Mouse (Mus musculus): ENCODE measurements around the gene Gm867. TPM values are rescaled to one million over a fixed set of nuclear protein-coding genes. Genes with fewer than 3 reads are reported as not detected.

Gm867 gene
- polyA plus RNA-seq, 1 experiment, result not detected

DNA sequence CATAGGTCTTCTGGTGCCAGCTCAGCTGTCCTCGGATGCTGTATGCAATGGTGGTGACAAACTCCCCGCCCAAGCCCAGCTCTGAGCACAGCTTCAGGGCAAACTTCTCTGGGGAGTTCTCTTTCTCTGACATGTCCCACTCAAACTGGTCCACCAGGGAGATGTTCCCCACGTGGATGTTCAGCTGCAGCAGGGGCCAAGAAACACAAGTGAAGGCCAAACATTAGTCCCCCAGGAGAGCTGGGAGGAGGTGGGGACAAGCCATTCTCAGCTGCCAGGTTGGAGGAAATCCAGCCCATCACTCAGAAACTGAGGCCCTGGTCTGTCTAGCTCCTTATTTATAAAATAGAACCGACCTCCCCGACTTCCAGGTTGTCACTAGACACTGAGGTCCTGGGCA lies 36.1 kb downstream of the Gm867 start:
- no peak for TF ChIP-seq GATA1 (IDR thresholded peaks at IDR 0.05; ENCODE audit: borderline replicate concordance, low read length)
- no peak for TF ChIP-seq FLI1 (IDR thresholded peaks at IDR 0.05; ENCODE audit: low read length)
- no peaks in the 10 kb centered on the region for H3K9me3 ChIP-seq
- H3K4me3 ChIP-seq (replicated peaks), result no peak overlapping the region
- peaks cover under 1% of the 10 kb centered on the region; the same call in 1 of the 2 replicates for H3K4me1 ChIP-seq
- H3K27me3 ChIP-seq (replicated peaks), result no peaks in the 10 kb centered on the region
- peaks cover 93% of the 10 kb centered on the region for H3K36me3 ChIP-seq (replicated peaks; ENCODE audit: low read length)

DNA sequence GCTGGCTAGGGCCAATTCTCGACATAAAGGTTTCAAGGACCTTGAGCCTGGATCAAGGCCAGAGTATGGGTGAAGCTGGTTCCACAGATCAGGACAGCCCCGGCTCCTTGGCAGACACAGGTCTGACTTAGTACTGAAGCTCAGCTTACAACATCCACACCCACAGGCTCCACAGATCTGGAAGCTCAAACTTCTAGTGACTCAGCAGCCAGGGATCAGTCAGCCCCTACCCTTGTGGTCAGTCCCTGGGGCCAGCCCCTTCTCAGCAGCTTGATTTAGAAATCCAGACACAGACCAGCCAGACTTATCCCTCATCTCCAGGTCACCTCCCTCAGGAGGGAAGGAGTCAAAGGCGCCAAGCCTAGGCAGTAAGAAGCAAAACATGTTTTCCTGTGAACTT lies 41.6 kb downstream of the Gm867 start:
- Histone ChIP-seq H3K27me3 (replicated peaks) (no peaks in the 10 kb centered on the region), H3K4me1 (peaks cover 27% of the 10 kb centered on the region), H3K4me3 (replicated peaks) (no peak overlapping the region), H3K36me3 (replicated peaks; ENCODE audit: low read length) (peaks cover 99% of the 10 kb centered on the region), H3K9me3 (no peaks in the 10 kb centered on the region)
- TF ChIP-seq GATA1 (IDR thresholded peaks at IDR 0.05; ENCODE audit: borderline replicate concordance, low read length) (no peak), FLI1 (IDR thresholded peaks at IDR 0.05; ENCODE audit: low read length) (no peak)

DNA sequence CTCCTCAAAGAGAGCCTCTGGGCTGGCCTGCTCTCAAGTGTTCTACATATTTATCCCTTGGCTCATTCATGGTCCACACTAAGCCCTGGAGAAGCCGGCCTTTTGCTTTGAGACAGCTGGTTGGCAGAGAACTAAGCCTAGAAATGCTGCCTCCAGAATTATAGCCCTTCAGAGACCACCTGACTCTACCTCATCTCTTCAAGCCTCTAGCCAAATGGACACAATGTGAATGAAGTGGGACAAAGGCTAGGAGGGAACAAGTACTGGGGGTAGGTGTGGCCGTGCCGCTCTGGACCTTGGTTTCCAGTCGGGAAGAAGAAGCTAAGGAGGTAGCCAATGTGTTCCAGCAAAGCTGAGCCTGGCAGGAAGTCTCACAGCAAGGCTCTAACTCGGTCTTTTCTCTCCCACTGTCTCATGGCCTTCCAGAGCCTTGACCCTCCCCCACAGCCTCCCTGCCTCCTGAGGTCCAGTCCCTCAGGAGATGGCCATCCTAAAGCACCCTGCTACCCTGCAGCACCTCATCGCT lies 42.4 kb downstream of the Gm867 start:
- Histone ChIP-seq H3K27me3 (replicated peaks) (no peaks in the 10 kb centered on the region), H3K4me1 (peaks cover 34% of the 10 kb centered on the region), H3K9me3 (no peaks in the 10 kb centered on the region), H3K36me3 (replicated peaks; ENCODE audit: low read length) (peaks cover 95% of the 10 kb centered on the region), H3K4me3 (replicated peaks) (no peak overlapping the region)
- TF ChIP-seq GATA1 (IDR thresholded peaks at IDR 0.05; ENCODE audit: borderline replicate concordance, low read length), result no peak
- no peak for TF ChIP-seq FLI1 (IDR thresholded peaks at IDR 0.05; ENCODE audit: low read length)

DNA sequence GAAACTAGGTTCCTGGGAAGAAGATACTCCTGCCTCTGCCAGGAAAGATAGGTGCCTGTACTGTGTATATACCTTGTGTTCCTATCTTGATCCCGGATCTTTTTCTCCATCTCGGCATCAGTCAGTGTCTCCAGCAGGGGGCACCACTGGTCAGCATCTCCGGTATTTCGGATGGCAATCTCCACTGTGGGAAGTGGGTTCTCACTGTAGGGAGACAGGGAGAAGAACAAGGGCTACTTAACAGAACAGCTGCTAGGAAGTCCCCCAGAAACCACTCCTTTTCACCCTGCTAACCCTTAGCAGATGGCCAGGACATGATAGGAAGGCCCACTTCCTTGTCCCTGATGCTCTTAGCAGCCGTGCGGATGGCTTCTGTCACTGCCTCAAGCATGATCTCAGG lies 43.1 kb downstream of the Gm867 start:
- Histone ChIP-seq H3K36me3 (replicated peaks; ENCODE audit: low read length) (peaks cover 88% of the 10 kb centered on the region), H3K9me3 (no peaks in the 10 kb centered on the region), H3K27me3 (replicated peaks) (no peaks in the 10 kb centered on the region), H3K4me3 (replicated peaks) (no peak overlapping the region), H3K4me1 (peaks cover 41% of the 10 kb centered on the region)
- TF ChIP-seq GATA1 (IDR thresholded peaks at IDR 0.05; ENCODE audit: borderline replicate concordance, low read length), result no peak

DNA sequence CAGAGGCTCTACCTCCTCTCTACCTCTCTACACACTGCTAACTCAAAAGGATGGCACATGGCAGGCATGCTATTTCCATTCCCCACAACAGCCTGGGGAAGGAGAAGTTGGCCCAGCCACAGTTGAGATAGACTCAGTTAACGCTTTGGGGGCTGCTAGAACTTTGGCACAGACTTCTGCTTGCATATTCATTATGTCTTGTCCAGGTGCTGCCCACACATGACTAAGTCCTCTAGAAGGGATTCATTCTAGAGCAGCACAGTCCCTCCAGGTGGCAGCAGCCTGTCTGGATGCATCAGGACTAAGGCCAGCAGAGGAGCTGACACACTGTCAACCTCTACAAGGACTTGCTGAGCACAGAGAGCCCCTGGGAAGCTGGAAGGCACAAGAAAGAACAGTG lies 44.3 kb downstream of the Gm867 start:
- peaks cover 76% of the 10 kb centered on the region for H3K36me3 ChIP-seq (replicated peaks; ENCODE audit: low read length)
- H3K4me1 ChIP-seq, result peaks cover 41% of the 10 kb centered on the region
- no peak overlapping the region for H3K4me3 ChIP-seq (replicated peaks)
- no peaks in the 10 kb centered on the region for H3K9me3 ChIP-seq
- TF ChIP-seq GATA1 (IDR thresholded peaks at IDR 0.05; ENCODE audit: borderline replicate concordance, low read length), result no peak
- H3K27me3 ChIP-seq (replicated peaks), result no peaks in the 10 kb centered on the region

DNA sequence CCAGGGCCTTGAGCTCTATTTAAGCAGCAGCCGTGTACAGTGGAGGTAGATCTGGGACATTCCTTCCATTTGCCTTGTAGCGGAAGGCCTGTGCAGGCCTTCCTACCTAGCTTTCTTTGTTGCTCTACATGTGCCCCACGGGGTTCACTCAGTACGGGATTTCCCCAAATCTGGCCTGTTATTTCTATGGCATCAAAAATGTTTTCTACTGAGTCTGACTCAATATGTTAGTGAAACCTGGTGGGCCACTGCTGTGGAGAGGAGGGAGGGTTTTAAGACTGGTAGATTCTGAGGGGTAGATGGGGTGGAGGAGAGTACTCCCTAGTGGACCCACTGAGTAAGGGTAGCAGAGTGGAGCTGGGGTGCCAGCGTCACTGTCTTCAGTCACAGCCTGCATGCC lies 44.7 kb downstream of the Gm867 start:
- no peak for TF ChIP-seq GATA1 (IDR thresholded peaks at IDR 0.05; ENCODE audit: borderline replicate concordance, low read length)
- Histone ChIP-seq H3K27me3 (replicated peaks) (no peaks in the 10 kb centered on the region), H3K36me3 (replicated peaks; ENCODE audit: low read length) (peaks cover 71% of the 10 kb centered on the region), H3K9me3 (no peaks in the 10 kb centered on the region), H3K4me3 (replicated peaks) (no peak overlapping the region), H3K4me1 (peaks cover 41% of the 10 kb centered on the region)

DNA sequence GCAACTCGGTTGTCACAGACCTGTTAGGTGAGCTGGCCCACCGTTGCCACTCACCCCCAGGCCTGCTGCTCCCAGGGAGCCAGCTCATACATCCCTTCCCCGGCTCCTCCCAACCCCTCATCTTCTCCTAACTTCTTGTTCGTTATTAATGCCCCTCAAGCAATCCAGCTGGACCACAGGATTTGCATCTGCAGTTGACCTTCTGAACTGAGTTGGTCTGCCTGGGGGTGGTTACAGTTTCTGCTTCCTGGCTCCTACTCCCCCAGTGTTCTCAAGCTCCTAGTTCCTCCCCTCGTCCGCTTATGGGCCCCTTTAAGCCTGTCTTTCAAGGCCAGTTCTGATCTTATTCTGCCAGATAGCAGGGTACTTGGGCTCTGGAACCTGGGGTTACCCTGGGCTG lies 45.9 kb downstream of the Gm867 start:
- H3K4me1 ChIP-seq, result peaks cover 49% of the 10 kb centered on the region
- H3K4me3 ChIP-seq (replicated peaks), result no peak overlapping the region
- H3K9me3 ChIP-seq, result no peaks in the 10 kb centered on the region
- TF ChIP-seq GATA1 (IDR thresholded peaks at IDR 0.05; ENCODE audit: borderline replicate concordance, low read length), result no peak
- no peak for TF ChIP-seq FLI1 (IDR thresholded peaks at IDR 0.05; ENCODE audit: low read length)
- peaks cover 61% of the 10 kb centered on the region for H3K36me3 ChIP-seq (replicated peaks; ENCODE audit: low read length)
- H3K27me3 ChIP-seq (replicated peaks), result no peaks in the 10 kb centered on the region

DNA sequence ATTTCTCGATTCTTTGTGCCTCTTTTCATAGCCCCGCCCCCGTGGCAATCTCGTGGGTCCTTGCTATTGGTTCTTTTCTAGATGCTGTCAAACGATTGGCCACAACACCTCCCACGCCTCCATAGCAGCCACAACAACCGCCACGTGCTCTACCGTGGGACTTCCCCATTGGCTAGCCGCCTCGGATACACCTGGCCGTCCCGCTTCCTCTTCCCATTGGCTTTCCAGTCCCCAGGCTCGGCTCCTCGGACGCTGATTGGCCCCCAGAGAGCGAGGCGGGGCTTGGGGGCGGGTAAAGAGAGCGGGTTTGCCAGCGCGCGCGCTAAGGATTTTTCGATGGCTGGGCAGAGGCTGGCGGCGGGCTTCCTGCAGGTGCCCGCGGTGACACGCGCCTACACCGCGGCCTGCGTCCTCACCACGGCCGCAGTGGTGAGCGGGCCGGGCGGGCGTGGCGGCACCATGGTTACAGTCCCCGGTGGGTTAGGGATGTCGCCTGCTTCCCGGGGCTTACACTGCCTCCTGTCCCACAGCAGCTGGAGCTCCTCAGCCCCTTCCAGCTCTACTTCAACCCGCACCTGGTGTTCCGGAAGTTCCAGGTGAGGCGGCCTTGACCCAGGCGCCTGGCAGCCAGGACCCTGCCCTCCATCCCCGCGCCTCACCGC lies 47.3 kb downstream of the Gm867 start, which contains the start of gene Derl3:
TSS of gene Derl3 (plus strand) at position 325 of the 662 bp plus-strand sequence.
- no peak for TF ChIP-seq FLI1 (IDR thresholded peaks at IDR 0.05; ENCODE audit: low read length)
- Histone ChIP-seq H3K36me3 (replicated peaks; ENCODE audit: low read length) (peaks cover 48% of the 10 kb centered on the region), H3K4me1 (peaks cover 51% of the 10 kb centered on the region), H3K4me3 (replicated peaks) (peak within 1 kb of the TSS; percentile 91), H3K9me3 (no peaks in the 10 kb centered on the region), H3K27me3 (replicated peaks) (peaks cover 6% of the 10 kb centered on the region)

DNA sequence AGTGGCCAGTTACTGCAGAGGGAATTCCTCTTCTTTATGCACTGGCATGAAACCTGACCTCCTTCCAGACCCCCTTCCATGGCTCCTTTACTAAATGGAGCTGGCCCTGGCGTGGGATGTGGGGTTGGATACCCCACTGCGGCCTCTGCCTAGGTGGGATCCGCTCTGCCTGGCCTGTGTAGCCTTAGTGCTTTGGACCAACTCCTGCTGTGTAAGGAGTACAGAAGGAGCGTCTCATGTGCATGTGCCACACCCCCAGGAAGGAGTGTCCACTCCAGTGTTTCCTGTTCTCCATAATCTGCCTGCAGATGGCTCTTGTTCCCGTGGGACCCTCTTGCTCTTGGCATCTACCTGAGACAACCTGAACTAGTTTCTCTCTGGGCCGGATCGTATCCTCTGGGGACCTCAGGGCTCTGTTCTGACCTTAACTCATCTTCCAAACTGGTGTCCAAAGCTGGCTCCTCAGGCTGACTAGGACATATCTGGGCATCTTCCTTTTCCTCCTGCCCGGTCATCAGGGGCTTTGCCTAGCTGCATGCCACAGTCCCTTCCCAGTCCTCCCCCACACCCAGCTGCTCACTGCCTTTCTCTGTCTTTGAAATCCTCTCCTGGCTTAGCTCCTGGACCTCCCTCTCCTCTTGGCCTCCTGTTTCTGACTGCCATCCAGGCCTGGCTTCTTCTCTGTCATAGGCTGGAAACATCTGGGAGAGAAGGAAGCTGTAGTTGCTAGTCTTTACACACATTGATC lies 50.9 kb downstream of the Gm867 start:
- H3K9me3 ChIP-seq, result no peaks in the 10 kb centered on the region
- peaks cover 22% of the 10 kb centered on the region for H3K27me3 ChIP-seq (replicated peaks)
- peak overlapping the region; percentile 19 for H3K4me3 ChIP-seq (replicated peaks)
- H3K36me3 ChIP-seq (replicated peaks; ENCODE audit: low read length), result peaks cover 11% of the 10 kb centered on the region
- TF ChIP-seq GATA1 (IDR thresholded peaks at IDR 0.05; ENCODE audit: borderline replicate concordance, low read length), result no peak
- TF ChIP-seq FLI1 (IDR thresholded peaks at IDR 0.05; ENCODE audit: low read length), result no peak
- peaks cover 45% of the 10 kb centered on the region for H3K4me1 ChIP-seq

Other genes with a start within 250 kb of the Gm867 start
- gene Cabin1, start 176.3 kb downstream of the Gm867 start, polyA plus RNA-seq (2012; ENCODE audit: insufficient read depth, low replicate concordance), result 31.2 and 49.1 TPM in 2 replicates
- gene Ddt, start 167.3 kb downstream of the Gm867 start, polyA plus RNA-seq (2012; ENCODE audit: insufficient read depth, low replicate concordance), result 51.1 and 91.0 TPM in 2 replicates
- gene Gm20441, start 159.7 kb downstream of the Gm867 start, polyA plus RNA-seq (2012; ENCODE audit: insufficient read depth, low replicate concordance), result not detected in 2 replicates
- gene Gstt3, start 159.3 kb downstream of the Gm867 start, polyA plus RNA-seq (2012; ENCODE audit: insufficient read depth, low replicate concordance), result 1.6 TPM in 1 of 2 replicates, not detected in the other
- gene Gstt1, start 142.1 kb downstream of the Gm867 start, polyA plus RNA-seq (2012; ENCODE audit: insufficient read depth, low replicate concordance), result 44.0 and 52.9 TPM in 2 replicates
- gene Gstt4, start 118.1 kb downstream of the Gm867 start, polyA plus RNA-seq (2012; ENCODE audit: insufficient read depth, low replicate concordance), result 0.10 TPM in 1 of 2 replicates, not detected in the other
- gene Gstt2, start 103.2 kb downstream of the Gm867 start, polyA plus RNA-seq (2012; ENCODE audit: insufficient read depth, low replicate concordance), result 2.3 TPM in 1 of 2 replicates, not detected in the other
- gene Mif, start 80.4 kb downstream of the Gm867 start, polyA plus RNA-seq (2012; ENCODE audit: insufficient read depth, low replicate concordance), result 3,756 and 4,116 TPM in 2 replicates
- gene Derl3, start 47.3 kb downstream of the Gm867 start, polyA plus RNA-seq (2012; ENCODE audit: insufficient read depth, low replicate concordance), result 1.2 and 44.8 TPM in 2 replicates
- 241 and 345 TPM in 2 replicates for gene Smarcb1, start 19.1 kb downstream of the Gm867 start, polyA plus RNA-seq (2012; ENCODE audit: insufficient read depth, low replicate concordance)
- gene Chchd10, start 7.5 kb downstream of the Gm867 start, polyA plus RNA-seq (2012; ENCODE audit: insufficient read depth, low replicate concordance), result 113 and 164 TPM in 2 replicates
- gene Mmp11, start 4.2 kb downstream of the Gm867 start, polyA plus RNA-seq (2012; ENCODE audit: insufficient read depth, low replicate concordance), result 0.19 TPM in 1 of 2 replicates, not detected in the other
- gene Vpreb3, start 2.4 kb upstream of the Gm867 start, polyA plus RNA-seq (2012; ENCODE audit: insufficient read depth, low replicate concordance), result not detected in 2 replicates
- not detected in 2 replicates for gene Gm5134, start 13.8 kb upstream of the Gm867 start, polyA plus RNA-seq (2012; ENCODE audit: insufficient read depth, low replicate concordance)
- gene Zfp280b, start 92.0 kb upstream of the Gm867 start, polyA plus RNA-seq (2012; ENCODE audit: insufficient read depth, low replicate concordance), result 0.64 and 3.0 TPM in 2 replicates
- gene Slc5a4b, start 170.3 kb upstream of the Gm867 start, polyA plus RNA-seq (2012; ENCODE audit: insufficient read depth, low replicate concordance), result not detected in 2 replicates
- not detected in 2 replicates for gene Slc5a4a, start 206.8 kb upstream of the Gm867 start, polyA plus RNA-seq (2012; ENCODE audit: insufficient read depth, low replicate concordance)

Measured in megakaryocyte, embryonic 14.5 days (primary cell).